Mouse (Mus musculus) embryonic facial prominence, embryonic 10.5 days (tissue): ENCODE measurements at regions not wholly inside any gene's neighbourhood (a gene's known extent, or its start where the extent isn't known, plus 50 kb on each side); places are given as distances from the start of the nearest gene placed in this dataset.
"Not testable (repeated sequence)": the region's sequence is repeated elsewhere in the genome, so short reads cannot be mapped to it uniquely, and the experiment has no call there.

Experiments
- DNase-seq: peaks from one replicate; pipeline ENCODE4 v3.0.0-alpha.2; 2017; ENCODE audit warnings: low spot score
- H3K27ac ChIP-seq: fragments of 300-500 bp; sonication (generic); replicated peaks from 2 replicates; pipeline ENCODE4 v1.5.1; 2016; ENCODE audit warnings: mild to moderate bottlenecking
- H3K27me3 ChIP-seq: fragments of 300-500 bp; sonication (generic); replicated peaks from 2 replicates; pipeline ENCODE4 v1.6.1; 2016; ENCODE audit warnings: low read depth, mild to moderate bottlenecking; ENCODE audit not compliant: poor library complexity, severe bottlenecking
- H3K36me3 ChIP-seq: fragments of 300-500 bp; sonication (generic); replicated peaks from 2 replicates; pipeline ENCODE4 v1.6.1; 2016; ENCODE audit warnings: mild to moderate bottlenecking, moderate library complexity
- H3K4me1 ChIP-seq: fragments of 300-500 bp; sonication (generic); 2 replicates; pipeline ENCODE4 v1.6.1; 2016
- H3K4me3 ChIP-seq: fragments of 300-500 bp; sonication (generic); 2 replicates; pipeline ENCODE4 v1.5.1; 2016; ENCODE audit warnings: mild to moderate bottlenecking, moderate library complexity
- H3K9me3 ChIP-seq: fragments of 300-500 bp; sonication (generic); 2 replicates; pipeline ENCODE4 v1.6.1; 2016; ENCODE audit warnings: mild to moderate bottlenecking
- WGBS: fragments of 180-500 bp; shearing (Covaris S2); methylation state at CpG from one replicate; pipeline ENCODE4 v1.1.7; 2016; 5-methylcytosine and 5-hydroxymethylcytosine counted together

GRCm38 (mm10) chr6:62573611-62574010 lies 682.1 kb upstream of the Grid2 start:
- Histone ChIP-seq H3K36me3 (no peaks in the 10 kb centered on the region), H3K27ac (no peak overlapping the region), H3K27me3 (no peaks in the 10 kb centered on the region), H3K4me3 (no peak overlapping the region), H3K4me1 (no peaks in the 10 kb centered on the region), H3K9me3 (no peaks in the 10 kb centered on the region)
- no peak for DNase-seq
- 89% methylated on average over 4 of the region's 4 CpGs for WGBS

GRCm38 (mm10) chr6:62576200-62576599 lies 679.5 kb upstream of the Grid2 start:
- H3K27me3 ChIP-seq: no peaks in the 10 kb centered on the region
- H3K27ac ChIP-seq: no peak overlapping the region
- no peaks in the 10 kb centered on the region for H3K9me3 ChIP-seq
- DNase-seq: peak; percentile 32
- 34% methylated on average over 5 of the region's 5 CpGs for WGBS
- H3K4me1 ChIP-seq: no peaks in the 10 kb centered on the region
- H3K4me3 ChIP-seq: no peak overlapping the region
- H3K36me3 ChIP-seq: no peaks in the 10 kb centered on the region

GRCm38 (mm10) chr6:62620543-62620942 lies 635.1 kb upstream of the Grid2 start:
- Histone ChIP-seq H3K36me3 (no peaks in the 10 kb centered on the region), H3K27ac (no peak overlapping the region), H3K4me3 (no peak overlapping the region), H3K27me3 (no peaks in the 10 kb centered on the region), H3K9me3 (no peaks in the 10 kb centered on the region), H3K4me1 (no peaks in the 10 kb centered on the region)
- no peak for DNase-seq

- H3K27me3 ChIP-seq, DNase-seq, H3K27ac ChIP-seq, H3K4me3 ChIP-seq, H3K9me3 ChIP-seq, H3K4me1 ChIP-seq, H3K36me3 ChIP-seq: not testable (repeated sequence)
- 92% methylated on average over 5 of the region's 5 CpGs for WGBS
Observed at GRCm38 (mm10) chr6:62668123-62668522, 587.6 kb upstream of the Grid2 start.

- H3K4me3 ChIP-seq: no peak overlapping the region
- DNase-seq: no peak
- H3K36me3 ChIP-seq: no peaks in the 10 kb centered on the region
- no peaks in the 10 kb centered on the region for H3K9me3 ChIP-seq
- no peak overlapping the region for H3K27ac ChIP-seq
- H3K4me1 ChIP-seq: no peaks in the 10 kb centered on the region
- no peaks in the 10 kb centered on the region for H3K27me3 ChIP-seq
- WGBS: 70% methylated on average over 6 of the region's 6 CpGs
Observed at GRCm38 (mm10) chr6:62718389-62718788, 537.3 kb upstream of the Grid2 start.

GRCm38 (mm10) chr6:62719541-62720155 lies 536.0 kb upstream of the Grid2 start:
- no peaks in the 10 kb centered on the region for H3K9me3 ChIP-seq
- H3K4me1 ChIP-seq: no peaks in the 10 kb centered on the region
- no peak overlapping the region for H3K4me3 ChIP-seq
- no peaks in the 10 kb centered on the region for H3K36me3 ChIP-seq
- 69% methylated on average over 5 of the region's 5 CpGs for WGBS
- no peak for DNase-seq
- H3K27me3 ChIP-seq: no peaks in the 10 kb centered on the region
- H3K27ac ChIP-seq: no peak overlapping the region
